Mouse (Mus musculus): ENCODE measurements around the gene Mid1. TPM values are rescaled to one million over a fixed set of nuclear protein-coding genes. Genes with fewer than 3 reads are reported as not detected.
A peak's percentile ranks its signal among the peaks of the same experiment; 100 is the strongest.
"Not testable (repeated sequence)": the region's sequence is repeated elsewhere in the genome, so short reads cannot be mapped to it uniquely, and the experiment has no call there.

The Mid1 gene
- total RNA-seq, 2 experiments from 2014 or later: 7.7 to 28.8 TPM

DNA sequence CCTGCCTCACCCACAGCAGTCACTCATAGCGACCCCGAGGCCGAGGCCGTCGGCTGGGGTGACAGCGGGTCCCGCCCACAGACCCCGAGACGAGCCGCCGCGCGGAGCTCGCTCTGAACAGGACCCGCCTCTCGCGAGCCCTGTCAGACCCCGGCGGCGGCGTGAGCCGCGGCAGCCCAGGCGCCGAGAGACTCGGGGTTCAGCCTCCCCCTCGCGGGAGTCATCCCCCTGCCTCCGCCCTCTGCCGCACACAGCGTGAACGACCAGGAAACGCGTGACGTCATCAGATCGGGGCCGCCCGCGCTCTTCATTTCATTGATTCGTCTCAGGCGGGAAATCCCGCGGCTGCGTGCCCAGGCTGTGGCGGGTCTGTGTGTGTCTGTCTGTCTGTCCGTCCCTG lies 311.9 kb downstream of the Mid1 start:
- peak; percentile 84 to 90 for DNase-seq (ENCODE audit: extremely low spot score in 1 of 2, low spot score in 1 of 2)

DNA sequence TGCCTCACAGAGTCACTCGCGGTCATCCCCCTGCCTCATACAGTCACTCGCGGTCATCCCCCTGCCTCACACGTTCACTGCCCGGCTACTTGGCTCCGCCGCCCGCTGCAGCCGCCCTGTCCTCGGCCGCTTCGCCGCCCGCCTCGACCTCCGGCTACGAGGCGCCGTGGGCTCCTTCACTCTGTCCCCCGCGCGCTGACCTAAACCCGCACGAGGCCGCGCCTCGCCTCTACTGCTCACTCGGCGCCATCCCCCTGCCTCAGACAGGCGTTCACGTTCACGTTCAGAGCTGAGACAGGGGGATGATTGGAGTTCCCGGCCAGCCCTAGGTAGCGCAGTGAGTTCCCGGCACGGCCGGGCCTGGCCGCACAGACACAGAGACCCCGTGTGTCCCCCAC lies 312.5 kb downstream of the Mid1 start:
- DNase-seq (ENCODE audit: extremely low spot score in 1 of 2, low spot score in 1 of 2): peak in 1 of 2 experiments; percentile 53

DNA sequence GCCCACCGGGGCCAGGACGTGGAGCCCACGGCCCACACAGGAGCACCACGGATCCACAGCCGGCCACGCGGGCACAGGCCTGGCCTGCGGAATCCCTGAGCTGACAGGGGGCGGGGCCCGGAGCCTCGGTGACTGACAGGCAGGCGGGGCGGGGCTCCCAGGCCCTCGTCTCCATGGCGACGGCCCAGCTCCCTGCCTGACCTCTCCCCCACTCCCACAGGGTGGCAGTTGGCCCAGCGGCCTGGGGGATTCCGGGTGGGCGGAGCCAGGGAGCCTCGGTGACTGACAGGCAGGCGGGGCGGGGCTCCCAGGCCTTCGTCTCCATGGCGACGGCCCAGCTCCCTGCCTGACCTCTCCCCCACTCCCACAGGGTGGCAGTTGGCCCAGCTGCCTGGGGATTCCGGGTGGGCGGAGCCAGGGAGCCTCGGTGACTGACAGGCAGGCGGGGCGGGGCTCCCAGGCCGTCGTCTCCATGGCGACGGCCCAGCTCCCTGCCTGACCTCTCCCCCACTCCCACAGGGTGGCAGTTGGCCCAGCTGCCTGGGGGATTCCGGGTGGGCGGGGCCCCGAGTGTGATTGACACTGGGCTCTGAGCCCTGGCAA lies 313.0 kb downstream of the Mid1 start:
- DNase-seq (ENCODE audit: extremely low spot score in 1 of 2, low spot score in 1 of 2): peak; percentile 100

DNA sequence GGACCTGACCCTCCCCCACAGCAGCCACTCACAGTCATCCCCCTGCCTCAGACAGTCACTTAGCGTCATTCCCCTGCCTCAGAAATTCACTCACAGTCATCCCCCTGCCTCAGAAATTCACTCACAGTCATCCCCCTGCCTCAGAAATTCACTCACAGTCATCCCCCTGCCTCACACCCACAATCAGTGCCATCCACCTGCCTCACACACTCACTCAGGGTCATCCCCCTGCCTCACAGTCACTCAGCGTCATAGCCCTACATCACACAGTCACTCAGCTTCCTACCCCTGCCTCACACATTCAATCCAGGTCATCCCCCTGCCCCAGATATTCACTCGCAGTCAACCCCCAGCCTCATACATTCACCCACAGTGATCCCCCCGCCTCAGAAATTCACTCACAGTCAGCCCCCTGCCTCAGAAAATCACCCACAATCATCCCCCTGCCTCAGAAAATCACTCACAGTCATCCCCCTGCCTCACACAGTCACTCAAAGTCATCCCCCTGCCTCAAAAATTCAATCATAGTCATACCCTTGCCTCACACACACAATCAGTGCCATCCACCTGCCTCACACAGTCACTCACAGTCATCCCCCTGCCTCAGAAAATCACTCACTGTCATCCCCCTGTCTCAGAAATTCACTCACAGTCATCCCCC lies 313.7 kb downstream of the Mid1 start:
- not testable (repeated sequence) for DNase-seq (ENCODE audit: extremely low spot score in 1 of 2, low spot score in 1 of 2)

DNA sequence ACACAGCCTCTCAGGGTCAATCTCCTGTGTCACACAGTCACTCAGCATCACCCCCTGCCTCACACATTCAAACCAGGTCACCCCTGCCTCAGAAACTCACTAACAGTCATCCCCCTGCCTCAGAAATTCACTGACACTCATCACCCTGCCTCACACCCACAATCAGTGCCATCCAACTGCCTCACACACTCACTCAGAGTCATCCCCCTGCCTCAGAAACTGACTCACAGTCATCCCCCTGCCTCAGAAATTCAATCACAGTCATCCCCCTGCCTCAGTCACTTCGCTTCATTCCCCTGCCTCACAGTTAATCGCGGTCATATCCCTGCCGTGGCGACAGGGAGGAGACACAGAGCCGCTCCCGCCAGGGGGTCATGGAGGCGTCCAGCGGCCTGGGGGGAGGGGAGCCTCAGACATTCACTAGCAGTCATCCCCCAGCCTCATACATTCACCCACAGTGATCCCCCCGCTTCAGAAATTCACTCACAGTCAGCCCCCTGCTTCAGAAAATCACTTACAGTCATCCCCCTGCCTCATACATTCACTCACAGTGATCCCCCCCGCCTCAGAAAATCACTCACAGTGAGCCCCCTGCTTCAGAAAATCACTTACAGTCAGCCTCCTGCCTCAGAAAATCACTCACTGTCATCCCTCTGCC lies 314.4 kb downstream of the Mid1 start:
- peak in 1 of 2 experiments; percentile 56 for DNase-seq (ENCODE audit: extremely low spot score in 1 of 2, low spot score in 1 of 2)

DNA sequence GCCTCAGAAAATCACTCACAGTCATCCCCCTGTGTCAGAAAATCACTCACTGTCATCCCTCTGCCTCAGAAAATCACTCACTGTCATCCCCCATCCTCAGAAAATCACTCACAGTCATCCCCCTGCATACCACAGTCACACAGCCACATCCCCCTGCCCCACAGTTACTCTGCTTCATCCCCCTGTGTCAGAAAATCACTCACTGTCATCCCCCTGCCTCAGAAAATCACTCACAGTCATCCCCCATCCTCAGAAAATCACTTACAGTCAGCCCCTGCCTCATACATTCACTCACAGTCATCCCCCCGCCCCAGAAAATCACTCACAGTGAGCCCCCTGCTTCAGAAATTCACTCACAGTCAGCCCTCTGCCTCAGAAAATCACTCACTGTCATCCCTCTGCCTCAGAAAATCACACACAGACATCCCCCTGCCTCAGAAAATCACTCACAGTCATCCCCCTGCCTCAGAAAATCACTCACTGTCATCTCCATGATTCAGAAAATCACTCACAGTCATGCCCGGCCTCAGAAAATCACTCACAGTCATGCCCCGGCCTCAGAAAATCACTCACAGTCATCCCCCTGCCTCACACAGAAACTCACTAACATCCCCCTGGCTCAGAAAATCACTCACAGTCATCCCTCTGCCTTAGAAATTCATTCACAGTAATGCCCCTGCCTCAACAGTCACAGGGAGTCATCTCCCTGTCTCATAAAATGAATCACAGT lies 315.1 kb downstream of the Mid1 start:
- not testable (repeated sequence) for DNase-seq (ENCODE audit: extremely low spot score in 1 of 2, low spot score in 1 of 2)

DNA sequence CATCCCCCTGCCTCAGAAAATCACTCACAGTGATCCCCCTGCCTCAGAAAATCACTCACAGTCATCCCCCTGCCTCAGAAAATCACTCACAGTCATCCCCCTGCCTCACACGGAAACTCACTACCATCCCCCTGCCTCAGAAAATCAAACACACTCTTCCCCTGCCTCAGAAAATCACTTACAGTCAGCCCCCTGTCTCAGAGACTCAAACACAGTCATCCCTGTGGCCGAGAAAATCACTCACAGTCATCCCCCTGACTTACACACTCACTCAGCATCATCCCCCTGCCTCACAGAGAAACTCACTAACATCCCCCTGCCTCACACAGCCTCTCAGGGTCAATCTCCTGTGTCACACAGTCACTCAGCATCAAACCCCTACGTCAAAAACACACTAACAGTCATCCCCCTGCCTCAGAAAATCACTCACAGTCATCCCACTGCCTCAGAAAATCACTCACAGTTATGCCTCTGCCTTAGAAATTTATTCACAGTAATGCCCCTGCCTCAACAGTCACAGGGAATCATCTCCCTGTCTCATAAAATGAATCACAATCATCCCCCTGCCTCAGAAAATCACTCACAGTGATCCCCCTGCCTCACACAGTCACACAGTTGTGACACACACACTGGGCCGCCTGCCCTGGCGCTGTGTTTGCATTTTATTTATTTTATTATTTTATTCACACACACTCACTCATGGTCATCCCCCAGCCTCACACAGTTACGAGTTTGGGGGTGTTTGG lies 315.8 kb downstream of the Mid1 start:
- DNase-seq (ENCODE audit: extremely low spot score in 1 of 2, low spot score in 1 of 2): not testable (repeated sequence)

DNA sequence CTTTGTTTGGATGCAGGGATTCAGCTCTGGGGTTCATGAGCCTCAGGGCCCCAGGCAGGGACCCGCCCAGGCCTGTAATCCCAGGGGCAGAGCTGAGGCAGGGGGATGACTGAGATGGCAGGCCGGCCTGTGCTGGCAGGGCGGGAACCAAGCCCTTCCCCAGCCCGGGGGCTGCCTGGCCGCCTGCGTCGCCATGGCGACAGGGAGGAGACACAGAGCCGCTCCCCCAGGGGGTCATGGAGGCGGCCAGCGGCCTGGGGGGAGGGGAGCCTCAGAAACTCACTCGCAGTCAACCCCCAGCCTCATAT lies 316.3 kb downstream of the Mid1 start:
- DNase-seq (ENCODE audit: extremely low spot score in 1 of 2, low spot score in 1 of 2): not testable (repeated sequence)

DNA sequence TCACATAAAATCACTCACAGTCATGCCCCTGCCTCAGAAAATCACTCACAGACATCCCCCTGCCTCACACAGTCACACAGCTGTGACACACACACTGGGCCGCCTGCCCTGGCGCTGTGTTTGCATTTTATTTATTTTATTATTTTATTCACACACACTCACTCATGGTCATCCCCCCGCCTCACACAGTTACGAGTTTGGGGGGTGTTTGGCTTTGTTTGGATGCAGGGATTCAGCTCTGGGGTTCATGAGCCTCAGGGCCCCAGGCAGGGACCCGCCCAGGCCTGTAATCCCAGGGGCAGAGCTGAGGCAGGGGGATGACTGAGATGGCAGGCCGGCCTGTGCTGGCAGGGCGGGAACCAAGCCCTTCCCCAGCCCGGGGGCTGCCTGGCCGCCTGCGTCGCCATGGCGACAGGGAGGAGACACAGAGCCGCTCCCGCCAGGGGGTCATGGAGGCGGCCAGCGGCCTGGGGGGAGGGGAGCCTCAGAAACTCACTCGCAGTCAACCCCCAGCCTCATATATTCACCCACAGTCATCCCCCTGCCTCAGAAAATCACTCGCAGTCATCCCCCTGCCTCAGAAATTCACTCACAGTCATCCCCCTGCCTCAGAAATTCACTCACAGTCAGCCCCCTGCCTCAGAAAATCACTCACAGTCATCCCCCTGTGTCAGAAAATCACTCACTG lies 317.7 kb downstream of the Mid1 start:
- peak in 1 of 2 experiments; percentile 57 for DNase-seq (ENCODE audit: extremely low spot score in 1 of 2, low spot score in 1 of 2)

DNA sequence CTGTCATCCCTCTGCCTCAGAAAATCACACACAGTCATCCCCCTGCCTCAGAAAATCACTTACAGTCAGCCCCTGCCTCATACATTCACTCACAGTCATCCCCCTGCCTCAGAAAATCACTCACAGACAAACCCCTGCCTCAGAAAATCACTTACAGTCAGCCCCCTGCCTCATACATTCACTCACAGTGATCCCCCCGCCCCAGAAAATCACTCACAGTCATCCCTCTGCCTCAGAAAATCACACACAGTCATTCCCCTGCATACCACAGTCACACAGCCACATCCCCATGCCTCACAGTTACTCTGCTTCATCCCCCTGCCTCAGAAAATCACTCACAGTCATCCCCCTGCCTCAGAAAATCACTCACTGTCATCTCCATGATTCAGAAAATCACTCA lies 318.5 kb downstream of the Mid1 start:
- DNase-seq (ENCODE audit: extremely low spot score in 1 of 2, low spot score in 1 of 2): not testable (repeated sequence)

DNA sequence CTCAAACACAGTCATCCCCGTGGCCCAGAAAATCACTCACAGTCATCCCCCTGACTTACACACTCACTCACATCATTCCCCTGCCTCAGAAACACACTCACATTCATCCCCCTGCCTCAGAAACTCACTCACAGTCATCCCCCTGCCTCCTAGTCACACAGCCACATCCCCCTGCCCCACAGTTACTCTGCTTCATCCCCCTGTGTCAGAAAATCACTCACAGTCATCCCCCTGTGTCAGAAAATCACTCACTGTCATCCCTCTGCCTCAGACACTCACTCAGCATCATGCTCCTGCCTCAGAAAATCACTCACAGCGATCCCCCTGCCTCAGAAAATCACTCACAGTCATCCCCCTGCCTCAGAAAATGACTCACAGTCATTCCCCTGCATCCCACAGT lies 319.2 kb downstream of the Mid1 start:
- DNase-seq (ENCODE audit: extremely low spot score in 1 of 2, low spot score in 1 of 2): not testable (repeated sequence)

DNA sequence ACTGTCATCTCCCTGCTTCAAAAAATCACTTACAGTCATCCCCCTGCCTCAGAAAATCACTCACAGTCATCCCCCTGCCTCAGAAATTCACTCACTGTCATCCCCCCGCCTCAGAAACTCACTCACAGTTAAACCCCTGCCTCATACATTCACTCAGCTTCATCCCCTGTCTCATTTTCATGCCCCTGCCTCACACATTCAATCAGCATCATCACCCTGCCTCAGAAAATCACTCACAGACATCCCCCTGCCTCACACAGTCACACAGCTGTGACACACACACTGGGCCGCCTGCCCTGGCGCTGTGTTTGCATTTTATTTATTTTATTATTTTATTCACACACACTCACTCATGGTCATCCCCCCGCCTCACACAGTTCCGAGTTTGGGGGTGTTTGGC lies 319.8 kb downstream of the Mid1 start:
- not testable (repeated sequence) for DNase-seq (ENCODE audit: extremely low spot score in 1 of 2, low spot score in 1 of 2)

DNA sequence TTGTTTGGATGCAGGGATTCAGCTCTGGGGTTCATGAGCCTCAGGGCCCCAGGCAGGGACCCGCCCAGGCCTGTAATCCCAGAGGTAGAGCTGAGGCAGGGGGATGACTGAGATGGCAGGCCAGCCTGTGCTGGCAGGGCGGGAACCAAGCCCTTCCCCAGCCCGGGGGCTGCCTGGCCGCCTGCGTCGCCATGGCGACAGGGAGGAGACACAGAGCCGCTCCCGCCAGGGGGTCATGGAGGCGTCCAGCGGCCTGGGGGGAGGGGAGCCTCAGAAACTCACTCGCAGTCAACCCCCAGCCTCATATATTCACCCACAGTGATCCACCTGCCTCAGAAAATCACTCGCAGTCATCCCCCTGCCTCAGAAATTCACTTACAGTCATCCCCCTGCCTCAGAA lies 320.2 kb downstream of the Mid1 start:
- peak in 1 of 2 experiments; percentile 44 for DNase-seq (ENCODE audit: extremely low spot score in 1 of 2, low spot score in 1 of 2)

DNA sequence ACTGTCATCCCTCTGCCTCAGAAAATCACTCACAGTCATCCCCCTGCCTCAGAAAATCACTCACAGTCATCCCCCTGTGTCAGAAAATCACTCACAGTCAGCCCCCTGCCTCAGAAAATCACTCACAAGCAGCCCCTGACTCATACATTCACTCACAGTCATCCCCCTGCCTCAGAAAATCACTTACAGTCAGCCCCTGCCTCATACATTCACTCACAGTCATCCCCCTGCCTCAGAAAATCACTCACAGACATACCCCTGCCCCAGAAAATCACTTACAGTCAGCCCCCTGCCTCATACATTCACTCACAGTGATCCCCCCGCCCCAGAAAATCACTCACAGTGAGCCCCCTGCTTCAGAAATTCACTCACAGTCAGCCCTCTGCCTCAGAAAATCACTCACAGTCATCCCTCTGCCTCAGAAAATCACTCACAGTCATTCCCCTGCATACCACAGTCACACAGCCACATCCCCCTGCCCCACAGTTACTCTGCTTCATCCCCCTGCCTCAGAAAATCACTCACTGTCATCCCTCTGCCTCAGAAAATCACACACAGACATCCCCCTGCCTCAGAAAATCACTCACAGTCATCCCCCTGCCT lies 320.8 kb downstream of the Mid1 start:
- not testable (repeated sequence) for DNase-seq (ENCODE audit: extremely low spot score in 1 of 2, low spot score in 1 of 2)

DNA sequence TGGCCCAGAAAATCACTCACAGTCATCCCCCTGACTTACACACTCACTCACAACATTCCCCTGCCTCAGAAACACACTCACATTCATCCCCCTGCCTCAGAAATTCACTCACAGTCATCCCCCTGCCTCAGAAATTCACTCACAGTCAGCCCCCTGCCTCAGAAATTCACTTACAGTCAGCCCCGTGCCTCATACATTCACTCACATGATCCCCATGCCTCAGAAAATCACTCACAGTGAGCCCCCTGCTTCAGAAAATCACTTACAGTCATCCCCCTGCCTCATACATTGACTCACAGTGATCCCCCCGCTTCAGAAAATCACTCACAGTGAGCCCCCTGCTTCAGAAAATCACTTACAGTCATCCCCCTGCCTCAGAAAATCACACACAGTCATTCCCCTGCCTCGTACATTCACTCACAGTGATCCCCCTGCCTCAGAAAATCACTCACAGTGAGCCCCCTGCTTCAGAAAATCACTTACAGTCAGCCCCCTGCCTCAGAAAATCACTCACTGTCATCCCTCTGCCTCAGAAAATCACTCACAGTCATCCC lies 321.8 kb downstream of the Mid1 start:
- DNase-seq (ENCODE audit: extremely low spot score in 1 of 2, low spot score in 1 of 2): not testable (repeated sequence)

DNA sequence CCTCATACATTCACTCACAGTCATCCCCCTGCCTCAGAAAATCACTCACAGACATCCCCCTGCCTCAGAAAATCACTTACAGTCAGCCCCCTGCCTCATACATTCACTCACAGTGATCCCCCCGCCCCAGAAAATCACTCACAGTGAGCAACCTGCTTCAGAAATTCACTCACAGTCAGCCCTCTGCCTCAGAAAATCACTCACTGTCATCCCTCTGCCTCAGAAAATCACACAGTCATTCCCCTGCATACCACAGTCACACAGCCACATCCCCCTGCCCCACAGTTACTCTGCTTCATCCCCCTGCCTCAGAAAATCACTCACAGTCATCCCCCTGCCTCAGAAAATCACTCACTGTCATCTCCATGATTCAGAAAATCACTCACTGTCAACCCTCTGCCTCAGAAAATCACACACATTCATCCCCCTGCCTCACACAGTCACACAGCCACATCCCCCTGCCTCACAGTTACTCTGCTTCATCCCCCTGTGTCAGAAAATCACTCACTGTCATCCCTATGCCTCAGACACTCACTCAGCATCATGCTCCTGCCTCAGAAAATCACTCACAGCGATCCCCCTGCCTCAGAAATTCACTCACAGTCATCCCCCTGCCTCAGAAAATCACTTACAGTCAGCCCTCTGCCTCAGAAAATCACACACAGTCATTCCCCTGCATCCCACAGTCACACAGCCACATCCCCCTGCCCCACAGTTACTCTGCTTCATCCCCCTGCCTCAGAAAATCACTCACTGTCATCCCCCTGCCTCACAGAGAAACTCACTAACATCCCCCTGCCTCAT lies 322.6 kb downstream of the Mid1 start:
- peak in 1 of 2 experiments; percentile 21 for DNase-seq (ENCODE audit: extremely low spot score in 1 of 2, low spot score in 1 of 2)

DNA sequence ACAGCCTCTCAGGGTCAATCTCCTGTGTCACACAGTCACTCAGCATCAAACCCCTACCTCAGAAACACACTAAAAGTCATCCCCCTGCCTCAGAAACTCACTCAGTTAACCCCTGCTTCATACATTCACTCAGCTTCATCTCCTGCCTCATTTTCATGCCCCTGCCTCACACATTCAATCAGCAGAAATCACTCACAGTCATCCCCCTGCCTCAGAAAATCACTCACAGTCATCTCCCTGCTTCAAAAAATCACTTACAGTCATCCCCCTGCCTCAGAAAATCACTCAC lies 323.1 kb downstream of the Mid1 start:
- not testable (repeated sequence) for DNase-seq (ENCODE audit: extremely low spot score in 1 of 2, low spot score in 1 of 2)

DNA sequence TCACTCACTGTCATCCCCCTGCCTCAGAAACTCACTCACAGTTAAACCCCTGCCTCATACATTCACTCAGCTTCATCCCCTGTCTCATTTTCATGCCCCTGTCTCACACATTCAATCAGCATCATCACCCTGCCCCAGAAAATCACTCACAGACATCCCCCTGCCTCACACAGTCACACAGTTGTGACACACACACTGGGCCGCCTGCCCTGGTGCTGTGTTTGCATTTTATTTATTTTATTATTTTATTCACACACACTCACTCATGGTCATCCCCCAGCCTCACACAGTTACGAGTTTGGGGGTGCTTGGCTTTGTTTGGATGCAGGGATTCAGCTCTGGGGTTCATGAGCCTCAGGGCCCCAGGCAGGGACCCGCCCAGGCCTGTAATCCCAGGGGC lies 323.6 kb downstream of the Mid1 start:
- peak in 1 of 2 experiments; percentile 48 for DNase-seq (ENCODE audit: extremely low spot score in 1 of 2, low spot score in 1 of 2)
